Mouse (Mus musculus): ENCODE measurements around the gene 2410131K14Rik.

DNA sequence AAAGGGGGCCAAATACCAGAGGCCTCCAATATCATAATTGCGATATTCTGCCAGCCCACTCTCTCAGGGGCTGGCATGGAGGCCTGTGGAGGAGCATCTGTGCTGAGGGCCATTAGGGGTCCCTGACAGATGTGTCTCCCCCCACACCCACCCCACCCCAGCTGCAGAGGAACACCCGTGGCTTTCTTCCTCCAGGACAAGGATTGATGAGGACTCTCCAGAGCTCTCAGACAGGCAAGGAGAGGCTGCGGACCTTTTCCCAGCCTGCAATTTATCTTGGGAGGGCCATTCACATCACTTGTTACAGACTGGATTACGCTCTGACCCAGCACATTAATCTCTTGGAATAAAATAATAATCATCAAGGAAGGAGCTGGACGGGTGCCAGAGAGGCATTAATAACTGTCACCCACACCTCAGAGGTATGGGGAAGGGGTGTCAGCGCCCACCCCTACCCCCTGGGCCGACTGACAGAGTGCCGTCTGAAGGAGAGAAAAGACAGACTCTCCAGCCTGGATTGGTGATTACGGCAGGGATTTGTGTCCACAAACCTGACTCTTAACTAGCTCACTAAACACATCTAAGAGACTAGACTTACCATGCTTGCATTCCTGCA lies 21.8 kb upstream of the 2410131K14Rik start:
- no peak for TF ChIP-seq POLR2A (IDR thresholded peaks at IDR 0.05; ENCODE audit: low read depth, low read length)
- no peak for TF ChIP-seq CTCF (IDR thresholded peaks at IDR 0.05; ENCODE audit: extremely low read depth, insufficient read length, insufficient replicate concordance, low read depth, low read length)

Measured in small intestine, adult 2 months (tissue).